Mouse (Mus musculus): ENCODE data around the gene Wnt6. TPM values are rescaled to one million over a fixed set of nuclear protein-coding genes. Genes with fewer than 3 reads are reported as not detected.

Gene Wnt6
- polyA plus RNA-seq, 1 experiment from 2014 or later = 0.22 TPM

GRCm38 (mm10) chr1:74787846-74788245, 16.2 kb downstream of the Wnt6 start:
- H3K9ac ChIP-seq (ENCODE audit: low read depth, low read length) = no peak overlapping the region
- H3K4me3 ChIP-seq (ENCODE audit: low read length) = no peak overlapping the region
- no peaks in the 10 kb centered on the region for H3K36me3 ChIP-seq (ENCODE audit: control insufficient read depth, insufficient read depth, low read length)
- ATAC-seq = peak; percentile 25; the same call in 1 of the 2 replicates
- peaks cover 93% of the 10 kb centered on the region for H3K27me3 ChIP-seq (replicated peaks; ENCODE audit: control insufficient read depth, insufficient read depth, low read length)
- peaks cover 13% of the 10 kb centered on the region for H3K4me1 ChIP-seq (ENCODE audit: control insufficient read depth, insufficient read depth, low read length)
- no peak overlapping the region for H3K27ac ChIP-seq (ENCODE audit: low read length)
- H3K9me3 ChIP-seq (ENCODE audit: control insufficient read depth, low read length) = no peaks in the 10 kb centered on the region
- WGBS = 6% methylated on average over 7 of the region's 7 CpGs
- no peak overlapping the region for H3K4me2 ChIP-seq (ENCODE audit: low read depth, low read length)

GRCm38 (mm10) chr1:74788603-74789176, 17.0 kb downstream of the Wnt6 start:
- Histone ChIP-seq H3K36me3 (ENCODE audit: control insufficient read depth, insufficient read depth, low read length) (no peaks in the 10 kb centered on the region), H3K27me3 (replicated peaks; ENCODE audit: control insufficient read depth, insufficient read depth, low read length) (peaks cover 93% of the 10 kb centered on the region), H3K9me3 (ENCODE audit: control insufficient read depth, low read length) (no peaks in the 10 kb centered on the region), H3K4me1 (ENCODE audit: control insufficient read depth, insufficient read depth, low read length) (peaks cover 13% of the 10 kb centered on the region), H3K4me3 (ENCODE audit: low read length) (no peak overlapping the region), H3K9ac (ENCODE audit: low read depth, low read length) (no peak overlapping the region), H3K4me2 (ENCODE audit: low read depth, low read length) (no peak overlapping the region), H3K27ac (ENCODE audit: low read length) (no peak overlapping the region)
- no peak for ATAC-seq
- WGBS = 18% methylated on average over 6 of the region's 6 CpGs

- H3K4me2 ChIP-seq (ENCODE audit: low read depth, low read length) = no peak overlapping the region
- WGBS = 9% methylated on average over 3 of the region's 3 CpGs
- no peak overlapping the region for H3K4me3 ChIP-seq (ENCODE audit: low read length)
- no peak overlapping the region for H3K9ac ChIP-seq (ENCODE audit: low read depth, low read length)
- H3K9me3 ChIP-seq (ENCODE audit: control insufficient read depth, low read length) = no peaks in the 10 kb centered on the region
- H3K4me1 ChIP-seq (ENCODE audit: control insufficient read depth, insufficient read depth, low read length) = peaks cover 15% of the 10 kb centered on the region
- ATAC-seq = no peak
- H3K27me3 ChIP-seq (replicated peaks; ENCODE audit: control insufficient read depth, insufficient read depth, low read length) = peaks cover 93% of the 10 kb centered on the region
- H3K27ac ChIP-seq (ENCODE audit: low read length) = no peak overlapping the region
- H3K36me3 ChIP-seq (ENCODE audit: control insufficient read depth, insufficient read depth, low read length) = no peaks in the 10 kb centered on the region
Measured at GRCm38 (mm10) chr1:74790095-74790494, 18.4 kb downstream of the Wnt6 start.

DNA sequence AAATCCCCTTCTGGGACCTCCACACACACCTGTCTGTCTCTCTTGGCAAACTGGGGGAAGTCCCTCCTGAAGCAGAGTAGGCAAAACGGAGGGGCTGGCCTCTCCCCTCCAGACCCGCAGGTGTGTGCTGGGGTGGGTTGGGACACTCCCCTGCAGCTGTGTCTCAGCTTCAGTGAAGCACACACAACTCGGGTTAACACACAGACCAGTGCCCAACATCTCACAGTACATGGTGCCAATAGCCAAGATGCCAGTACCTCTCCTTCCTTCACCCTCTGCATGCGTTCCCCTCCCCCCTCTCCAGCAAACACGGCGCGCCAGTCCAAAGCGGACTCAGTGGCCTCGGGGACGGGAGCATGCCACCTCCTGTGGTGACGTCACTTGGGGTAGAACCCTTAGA, 19.6 kb downstream of the Wnt6 start, which contains the start of gene Wnt10a:
Wnt10a (plus strand) TSS at position 268 of the 400 bp plus-strand sequence.
- 1% methylated on average over 11 of the region's 11 CpGs for WGBS
- Histone ChIP-seq H3K36me3 (ENCODE audit: control insufficient read depth, insufficient read depth, low read length) (no peaks in the 10 kb centered on the region), H3K4me2 (ENCODE audit: low read depth, low read length) (peak within 1 kb of the TSS; percentile 49), H3K4me3 (ENCODE audit: low read length) (peak within 1 kb of the TSS; percentile 37), H3K4me1 (ENCODE audit: control insufficient read depth, insufficient read depth, low read length) (peaks cover 15% of the 10 kb centered on the region), H3K27me3 (replicated peaks; ENCODE audit: control insufficient read depth, insufficient read depth, low read length) (peaks cover 93% of the 10 kb centered on the region), H3K9ac (ENCODE audit: low read depth, low read length) (no peak within 1 kb of the TSS), H3K27ac (ENCODE audit: low read length) (no peak within 1 kb of the TSS), H3K9me3 (ENCODE audit: control insufficient read depth, low read length) (no peaks in the 10 kb centered on the region)
- ATAC-seq = no peak

- H3K4me1 ChIP-seq (ENCODE audit: control insufficient read depth, insufficient read depth, low read length) = peaks cover 18% of the 10 kb centered on the region
- H3K4me2 ChIP-seq (ENCODE audit: low read depth, low read length) = no peak overlapping the region
- no peak overlapping the region for H3K27ac ChIP-seq (ENCODE audit: low read length)
- no peak for ATAC-seq
- H3K27me3 ChIP-seq (replicated peaks; ENCODE audit: control insufficient read depth, insufficient read depth, low read length) = peaks cover 94% of the 10 kb centered on the region
- no peak overlapping the region for H3K9ac ChIP-seq (ENCODE audit: low read depth, low read length)
- 19% methylated on average over 19 of the region's 19 CpGs for WGBS
- H3K9me3 ChIP-seq (ENCODE audit: control insufficient read depth, low read length) = no peaks in the 10 kb centered on the region
- no peaks in the 10 kb centered on the region for H3K36me3 ChIP-seq (ENCODE audit: control insufficient read depth, insufficient read depth, low read length)
- H3K4me3 ChIP-seq (ENCODE audit: low read length) = no peak overlapping the region
Measured at GRCm38 (mm10) chr1:74792831-74793660, 21.4 kb downstream of the Wnt6 start.

- Histone ChIP-seq H3K4me1 (ENCODE audit: control insufficient read depth, insufficient read depth, low read length) (peaks cover 18% of the 10 kb centered on the region), H3K36me3 (ENCODE audit: control insufficient read depth, insufficient read depth, low read length) (no peaks in the 10 kb centered on the region), H3K27ac (ENCODE audit: low read length) (no peak overlapping the region), H3K4me3 (ENCODE audit: low read length) (peak overlapping the region; percentile 29), H3K9ac (ENCODE audit: low read depth, low read length) (0 out of 2 replicates have a peak overlapping the region, but pooled peaks have one; percentile 14), H3K4me2 (ENCODE audit: low read depth, low read length) (peak overlapping the region; percentile 32), H3K27me3 (replicated peaks; ENCODE audit: control insufficient read depth, insufficient read depth, low read length) (peaks cover 94% of the 10 kb centered on the region), H3K9me3 (ENCODE audit: control insufficient read depth, low read length) (no peaks in the 10 kb centered on the region)
- 1% methylated on average over 36 of the region's 38 CpGs for WGBS
- no peak; the same call in 1 of the 2 replicates for ATAC-seq
Measured at GRCm38 (mm10) chr1:74794487-74795144, 22.9 kb downstream of the Wnt6 start.

- Histone ChIP-seq H3K9me3 (ENCODE audit: control insufficient read depth, low read length) (no peaks in the 10 kb centered on the region), H3K27ac (ENCODE audit: low read length) (no peak overlapping the region), H3K4me2 (ENCODE audit: low read depth, low read length) (no peak overlapping the region), H3K9ac (ENCODE audit: low read depth, low read length) (0 out of 2 replicates have a peak overlapping the region, but pooled peaks have one; percentile 14), H3K4me1 (ENCODE audit: control insufficient read depth, insufficient read depth, low read length) (peaks cover 18% of the 10 kb centered on the region), H3K36me3 (ENCODE audit: control insufficient read depth, insufficient read depth, low read length) (no peaks in the 10 kb centered on the region), H3K4me3 (ENCODE audit: low read length) (peak overlapping the region; percentile 29; the same call in 1 of the 2 replicates), H3K27me3 (replicated peaks; ENCODE audit: control insufficient read depth, insufficient read depth, low read length) (peaks cover 94% of the 10 kb centered on the region)
- no peak for ATAC-seq
- whole genome bisulfite sequencing = 2% methylated on average over 6 of the region's 11 CpGs
Measured at GRCm38 (mm10) chr1:74795145-74795529, 23.4 kb downstream of the Wnt6 start.

- no peaks in the 10 kb centered on the region for H3K9me3 ChIP-seq (ENCODE audit: control insufficient read depth, low read length)
- peaks cover 20% of the 10 kb centered on the region for H3K4me1 ChIP-seq (ENCODE audit: control insufficient read depth, insufficient read depth, low read length)
- no peak overlapping the region for H3K4me2 ChIP-seq (ENCODE audit: low read depth, low read length)
- no peak overlapping the region for H3K9ac ChIP-seq (ENCODE audit: low read depth, low read length)
- peaks cover 91% of the 10 kb centered on the region for H3K27me3 ChIP-seq (replicated peaks; ENCODE audit: control insufficient read depth, insufficient read depth, low read length)
- WGBS = 11% methylated on average over 5 of the region's 5 CpGs
- no peak overlapping the region for H3K27ac ChIP-seq (ENCODE audit: low read length)
- ATAC-seq = peak; percentile 44
- no peak overlapping the region for H3K4me3 ChIP-seq (ENCODE audit: low read length)
- no peaks in the 10 kb centered on the region for H3K36me3 ChIP-seq (ENCODE audit: control insufficient read depth, insufficient read depth, low read length)
Measured at GRCm38 (mm10) chr1:74797459-74797858, 25.8 kb downstream of the Wnt6 start.

DNA sequence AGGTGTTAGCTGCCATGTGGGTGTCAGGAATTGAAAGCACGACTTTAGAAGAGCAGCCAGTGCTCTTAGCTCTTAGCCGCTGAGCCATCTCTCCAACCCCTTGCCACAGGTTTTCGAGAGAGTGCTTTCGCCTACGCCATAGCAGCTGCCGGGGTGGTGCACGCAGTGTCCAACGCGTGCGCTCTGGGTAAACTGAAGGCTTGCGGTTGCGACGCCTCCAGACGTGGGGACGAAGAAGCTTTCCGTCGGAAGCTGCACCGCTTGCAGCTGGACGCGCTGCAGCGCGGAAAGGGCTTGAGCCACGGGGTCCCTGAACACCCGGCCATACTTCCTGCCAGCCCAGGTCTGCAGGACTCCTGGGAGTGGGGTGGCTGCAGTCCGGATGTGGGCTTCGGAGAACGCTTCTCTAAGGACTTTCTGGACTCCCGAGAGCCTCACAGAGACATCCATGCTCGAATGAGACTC, 28.8 kb downstream of the Wnt6 start:
- Histone ChIP-seq H3K4me1 (ENCODE audit: control insufficient read depth, insufficient read depth, low read length) (peaks cover 14% of the 10 kb centered on the region), H3K27me3 (replicated peaks; ENCODE audit: control insufficient read depth, insufficient read depth, low read length) (peaks cover 92% of the 10 kb centered on the region), H3K4me3 (ENCODE audit: low read length) (peak overlapping the region; percentile 26), H3K9me3 (ENCODE audit: control insufficient read depth, low read length) (no peaks in the 10 kb centered on the region), H3K36me3 (ENCODE audit: control insufficient read depth, insufficient read depth, low read length) (no peaks in the 10 kb centered on the region), H3K9ac (ENCODE audit: low read depth, low read length) (no peak overlapping the region), H3K4me2 (ENCODE audit: low read depth, low read length) (peak overlapping the region; percentile 38), H3K27ac (ENCODE audit: low read length) (no peak overlapping the region)
- ATAC-seq = no peak
- 1% methylated on average over 29 of the region's 29 CpGs for WGBS
